Mouse (Mus musculus): ENCODE results near the gene Wrap73. TPM values are rescaled to one million over a fixed set of nuclear protein-coding genes. Genes with fewer than 3 reads are reported as not detected.

The Wrap73 gene
- polyA plus RNA-seq, 1 experiment from 2014 or later: 17.3 TPM

DNA sequence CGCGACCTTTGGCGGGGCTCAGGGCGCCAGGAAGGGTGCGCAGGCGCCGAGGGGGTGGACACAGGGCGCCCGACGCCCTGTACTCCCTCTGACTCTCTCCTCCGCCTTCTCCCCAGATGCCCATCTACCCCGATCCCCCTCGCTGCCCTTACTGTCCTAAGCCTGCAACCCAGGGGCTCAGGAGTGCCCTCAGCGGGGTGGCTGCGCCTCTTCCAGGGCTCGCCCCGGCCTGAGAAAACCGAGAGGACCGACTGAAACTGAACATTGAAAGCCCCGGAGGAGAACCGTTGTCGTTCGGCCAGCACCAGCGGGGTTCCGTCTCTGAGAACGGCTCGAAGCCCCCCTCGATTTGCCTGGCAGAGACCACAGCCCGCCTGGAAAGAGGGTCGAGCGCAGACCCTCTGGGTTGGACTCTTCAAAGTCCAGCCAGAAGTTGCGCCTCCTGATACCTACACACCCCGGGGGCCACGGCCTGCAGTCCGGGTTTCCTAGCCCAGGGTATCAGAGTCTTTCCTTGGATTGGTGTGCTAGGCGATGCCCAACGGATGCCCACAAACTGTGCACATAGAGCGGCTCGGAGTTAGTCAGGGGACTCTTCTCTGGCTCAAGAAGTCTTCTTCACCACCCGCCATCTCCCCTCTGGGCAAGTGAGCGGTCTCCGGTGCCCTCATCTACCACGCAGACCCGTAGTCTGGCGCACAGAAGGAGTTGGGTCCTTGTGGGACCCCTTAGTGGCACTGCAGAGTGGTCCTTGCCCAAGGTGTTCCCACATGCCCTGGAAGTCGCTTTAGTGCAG lies 1.8 kb upstream of the Wrap73 start:
- peaks cover 7% of the 10 kb centered on the region; the same call in 1 of the 2 replicates for H3K27me3 ChIP-seq (ENCODE audit: control insufficient read depth, insufficient read depth, low read length)
- H3K36me3 ChIP-seq (ENCODE audit: control insufficient read depth, insufficient read depth, low read length): no peaks in the 10 kb centered on the region
- TF ChIP-seq CTCF (IDR thresholded peaks at IDR 0.05; ENCODE audit: low read depth): no peak
- TF ChIP-seq EP300 (optimal IDR thresholded peaks at IDR 0.05): no peak
- H3K27ac ChIP-seq (replicated peaks): no peak overlapping the region
- peak overlapping the region; percentile 87 for H3K4me2 ChIP-seq (replicated peaks; ENCODE audit: low read depth)
- peak overlapping the region; percentile 51 for H3K4me3 ChIP-seq (ENCODE audit: low read depth, low read length)
- peak overlapping the region; percentile 43 for H3K9ac ChIP-seq (ENCODE audit: low read length)
- 4% methylated on average over 35 of the region's 46 CpGs for WGBS
- DNase-seq (ENCODE audit: low spot score): no peak
- ATAC-seq (ENCODE audit: low FRiP score, low TSS enrichment): no peak
- H3K4me1 ChIP-seq (replicated peaks; ENCODE audit: control insufficient read depth, insufficient read depth): peaks cover 11% of the 10 kb centered on the region
- H3K9me3 ChIP-seq (ENCODE audit: control insufficient read depth, low read length): no peaks in the 10 kb centered on the region

DNA sequence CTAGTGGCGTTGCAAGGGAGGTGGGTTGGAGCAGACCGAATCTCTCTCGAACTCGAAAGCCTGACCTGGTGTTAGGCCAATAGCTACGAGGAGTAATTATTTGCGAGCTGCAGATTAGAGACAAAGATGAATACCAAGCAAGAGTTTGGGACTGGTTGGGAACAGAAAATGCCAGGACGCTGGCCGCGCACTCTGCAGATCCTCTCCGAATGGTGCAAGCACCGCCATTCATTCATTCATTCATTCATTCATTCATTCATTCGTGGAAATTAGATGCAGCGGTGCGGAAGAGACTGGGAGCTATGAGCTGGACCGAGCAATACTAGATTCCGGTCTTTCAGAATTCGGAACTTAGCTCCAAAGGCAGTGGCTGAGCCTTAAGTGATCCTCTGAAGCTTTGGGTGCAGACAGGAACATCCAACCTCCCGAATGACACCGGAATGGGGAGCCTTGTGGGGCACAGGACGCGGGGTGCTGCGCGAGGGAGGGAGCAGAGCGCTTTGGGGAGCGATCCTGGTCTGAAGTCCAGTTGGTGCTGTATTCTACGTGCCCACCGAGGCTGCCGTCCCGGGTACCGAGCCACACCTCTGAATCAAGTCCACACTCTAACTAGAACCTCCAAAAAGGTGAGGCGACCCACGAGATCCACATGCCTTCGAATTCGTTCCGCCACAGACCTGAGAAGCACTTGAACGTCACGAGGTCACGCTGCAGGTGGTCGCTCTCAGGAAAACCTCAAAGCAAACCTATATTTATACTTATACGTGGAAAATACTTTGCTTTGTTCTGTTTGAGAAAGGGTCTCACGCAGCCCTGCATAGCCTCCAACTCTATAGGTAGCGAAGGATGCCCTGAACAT lies 934 bp upstream of the Wrap73 start:
- 2% methylated on average over 41 of the region's 42 CpGs for WGBS
- Histone ChIP-seq H3K9me3 (ENCODE audit: control insufficient read depth, low read length) (no peaks in the 10 kb centered on the region), H3K4me1 (replicated peaks; ENCODE audit: control insufficient read depth, insufficient read depth) (peaks cover 11% of the 10 kb centered on the region), H3K9ac (ENCODE audit: low read length) (no peak overlapping the region), H3K4me3 (ENCODE audit: low read depth, low read length) (peak overlapping the region; percentile 51), H3K27ac (replicated peaks) (no peak overlapping the region), H3K27me3 (ENCODE audit: control insufficient read depth, insufficient read depth, low read length) (peaks cover 7% of the 10 kb centered on the region; the same call in 1 of the 2 replicates), H3K36me3 (ENCODE audit: control insufficient read depth, insufficient read depth, low read length) (no peaks in the 10 kb centered on the region), H3K4me2 (replicated peaks; ENCODE audit: low read depth) (peak overlapping the region; percentile 87)
- DNase-seq (ENCODE audit: low spot score) (no peak), ATAC-seq (ENCODE audit: low FRiP score, low TSS enrichment) (no peak)
- TF ChIP-seq CTCF (IDR thresholded peaks at IDR 0.05; ENCODE audit: low read depth) (no peak), EP300 (optimal IDR thresholded peaks at IDR 0.05) (no peak)

DNA sequence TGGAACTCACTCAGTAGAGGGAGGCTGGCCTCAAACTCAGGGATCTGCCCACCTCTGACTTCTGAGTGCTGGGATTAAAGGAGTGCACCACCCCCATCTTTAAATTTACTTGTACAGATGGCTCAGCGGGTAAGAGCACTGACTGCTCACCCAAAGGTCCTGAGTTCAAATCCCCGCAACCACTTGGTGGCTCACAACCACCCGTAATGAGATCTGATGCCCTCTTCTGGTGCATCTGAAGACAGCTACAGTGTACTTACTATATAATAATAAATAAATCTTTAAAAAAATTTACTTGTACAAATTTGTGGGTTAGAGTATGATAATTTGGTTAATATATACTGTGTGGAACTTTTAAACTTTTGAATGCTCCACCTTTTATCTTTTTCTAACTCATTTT lies 2.5 kb downstream of the Wrap73 start:
- Histone ChIP-seq H3K27me3 (ENCODE audit: control insufficient read depth, insufficient read depth, low read length) (no peaks in the 10 kb centered on the region; the same call in 1 of the 2 replicates), H3K27ac (replicated peaks) (no peak overlapping the region), H3K4me2 (replicated peaks; ENCODE audit: low read depth) (no peak overlapping the region), H3K9ac (ENCODE audit: low read length) (no peak overlapping the region), H3K36me3 (ENCODE audit: control insufficient read depth, insufficient read depth, low read length) (peaks cover 3% of the 10 kb centered on the region; the same call in 1 of the 2 replicates), H3K9me3 (ENCODE audit: control insufficient read depth, low read length) (no peaks in the 10 kb centered on the region), H3K4me1 (replicated peaks; ENCODE audit: control insufficient read depth, insufficient read depth) (peaks cover 7% of the 10 kb centered on the region), H3K4me3 (ENCODE audit: low read depth, low read length) (no peak overlapping the region)
- WGBS: 87% methylated on average over 3 of the region's 3 CpGs
- TF ChIP-seq EP300 (optimal IDR thresholded peaks at IDR 0.05) (no peak), CTCF (IDR thresholded peaks at IDR 0.05; ENCODE audit: low read depth) (0 out of 2 replicates have a peak, but pooled peaks have one; percentile 10)
- DNase-seq (ENCODE audit: low spot score) (no peak), ATAC-seq (ENCODE audit: low FRiP score, low TSS enrichment) (no peak)

DNA sequence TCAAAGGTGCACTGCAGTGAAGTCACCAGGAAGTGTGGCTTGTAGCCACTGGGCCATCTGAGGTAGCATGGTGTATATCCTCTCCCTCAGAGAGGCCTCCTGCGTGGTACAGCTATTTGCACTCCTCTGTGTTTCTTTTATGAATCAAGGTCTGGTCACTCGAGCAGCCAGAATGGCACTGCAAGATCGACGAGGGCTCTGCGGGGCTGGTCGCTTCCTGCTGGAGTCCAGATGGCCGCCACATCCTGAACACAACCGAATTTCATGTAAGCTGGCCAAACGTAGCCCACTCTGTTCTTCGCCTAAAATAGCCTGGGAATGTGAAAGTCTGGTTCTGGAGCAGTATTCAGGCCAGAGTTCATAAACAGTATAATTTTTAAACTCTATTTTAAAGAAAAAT lies 4.2 kb downstream of the Wrap73 start:
- ATAC-seq (ENCODE audit: low FRiP score, low TSS enrichment): no peak
- TF ChIP-seq EP300 (optimal IDR thresholded peaks at IDR 0.05): no peak
- TF ChIP-seq CTCF (IDR thresholded peaks at IDR 0.05; ENCODE audit: low read depth): no peak

DNA sequence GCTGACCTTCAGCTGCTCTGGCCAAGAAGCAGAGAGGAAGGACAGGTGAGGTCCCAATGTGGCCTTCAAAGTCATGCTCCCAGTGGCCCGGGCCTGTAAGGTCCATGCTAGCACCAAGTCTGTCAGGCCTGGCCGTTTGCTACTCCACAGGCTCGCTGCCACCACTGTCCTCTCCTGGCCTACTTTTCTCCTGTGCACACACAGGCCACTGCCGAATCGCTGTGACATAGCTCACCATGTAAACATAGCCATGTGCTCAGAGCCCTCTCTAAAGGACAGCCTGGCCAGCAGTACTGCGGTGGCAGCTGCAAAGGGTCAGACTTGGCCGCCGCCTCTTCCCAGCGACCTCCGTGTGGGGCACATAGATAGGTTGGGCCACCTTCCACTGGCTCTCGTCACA lies 11.9 kb downstream of the Wrap73 start:
- no peak overlapping the region for H3K9ac ChIP-seq (ENCODE audit: low read length)
- no peak overlapping the region for H3K4me3 ChIP-seq (ENCODE audit: low read depth, low read length)
- no peak for DNase-seq (ENCODE audit: low spot score)
- H3K27me3 ChIP-seq (ENCODE audit: control insufficient read depth, insufficient read depth, low read length): no peaks in the 10 kb centered on the region
- no peak overlapping the region for H3K4me2 ChIP-seq (replicated peaks; ENCODE audit: low read depth)
- 0 out of 2 replicates have a peak, but pooled peaks have one; percentile 14 for ATAC-seq (ENCODE audit: low FRiP score, low TSS enrichment)
- no peak for TF ChIP-seq CTCF (IDR thresholded peaks at IDR 0.05; ENCODE audit: low read depth)
- 64% methylated on average over 11 of the region's 11 CpGs for WGBS
- no peaks in the 10 kb centered on the region; the same call in 1 of the 2 replicates for H3K4me1 ChIP-seq (replicated peaks; ENCODE audit: control insufficient read depth, insufficient read depth)
- no peaks in the 10 kb centered on the region for H3K9me3 ChIP-seq (ENCODE audit: control insufficient read depth, low read length)
- H3K36me3 ChIP-seq (ENCODE audit: control insufficient read depth, insufficient read depth, low read length): peaks cover 23% of the 10 kb centered on the region
- no peak overlapping the region for H3K27ac ChIP-seq (replicated peaks)

More for the DNA sequence above, 4.2 kb downstream of the Wrap73 start:
- DNase-seq (ENCODE audit: low spot score): no peak
- WGBS: 79% methylated on average over 10 of the region's 10 CpGs
- Histone ChIP-seq H3K36me3 (ENCODE audit: control insufficient read depth, insufficient read depth, low read length) (peaks cover 8% of the 10 kb centered on the region; the same call in 1 of the 2 replicates), H3K9ac (ENCODE audit: low read length) (no peak overlapping the region), H3K4me1 (replicated peaks; ENCODE audit: control insufficient read depth, insufficient read depth) (peaks cover 4% of the 10 kb centered on the region; the same call in 1 of the 2 replicates), H3K27ac (replicated peaks) (no peak overlapping the region), H3K4me2 (replicated peaks; ENCODE audit: low read depth) (no peak overlapping the region), H3K4me3 (ENCODE audit: low read depth, low read length) (no peak overlapping the region), H3K9me3 (ENCODE audit: control insufficient read depth, low read length) (no peaks in the 10 kb centered on the region), H3K27me3 (ENCODE audit: control insufficient read depth, insufficient read depth, low read length) (no peaks in the 10 kb centered on the region)
